Mouse (Mus musculus) cerebellum, adult 2 months (tissue): ENCODE results near the gene Abhd2. TPM values are rescaled to one million over a fixed set of nuclear protein-coding genes. Genes with fewer than 3 reads are reported as not detected.

Experiments used
- DNase-seq, 2 experiments: peaks; one replicate each; pipeline ENCODE4 v3.0.0; 2021
- H3K27ac ChIP-seq: fragments of 200-500 bp; 2 replicates; pipeline ENCODE4 v1.5.1; 2012; ENCODE audit warnings: low read length, control low read depth, inconsistent platforms; ENCODE audit not compliant: insufficient read depth
- H3K27me3 ChIP-seq: fragments of 200-500 bp; 2 replicates; pipeline ENCODE4 v1.6.1; 2012; ENCODE audit warnings: inconsistent platforms, mild to moderate bottlenecking, low read length, moderate library complexity; ENCODE audit not compliant: control insufficient read depth, insufficient read depth
- H3K4me1 ChIP-seq: fragments of 200-500 bp; 2 replicates; pipeline ENCODE4 v1.6.1; 2011; ENCODE audit warnings: low read length; ENCODE audit not compliant: control insufficient read depth, insufficient read depth
- H3K4me3 ChIP-seq: fragments of 200-500 bp; replicated peaks from 2 replicates; pipeline ENCODE3; 2011; ENCODE audit warnings: mild to moderate bottlenecking, low read depth, low read length, control low read depth; ENCODE audit not compliant: insufficient read depth
- CTCF ChIP-seq: fragments of 200-500 bp; IDR thresholded peaks from 2 replicates; pipeline ENCODE4 v1.5.1; 2011; ENCODE audit warnings: low read depth, mild to moderate bottlenecking, control low read depth, low read length, moderate library complexity, borderline replicate concordance; ENCODE audit not compliant: insufficient read depth
- POLR2A ChIP-seq: fragments of 200-500 bp; IDR thresholded peaks from 2 replicates; pipeline ENCODE4 v1.6.1; 2011; ENCODE audit warnings: low read length, control low read depth, borderline replicate concordance; ENCODE audit not compliant: insufficient read depth
- WGBS: fragments of 180-500 bp; shearing (Covaris S2); methylation state at CpG from one replicate; pipeline ENCODE4 v1.1.7; 2018; 5-methylcytosine and 5-hydroxymethylcytosine counted together
- polyA plus RNA-seq: library from polyadenylated mRNA; depleted of rRNA; stranded (reverse); fragments of >200 nt; gene quantifications from 2 replicates; pipeline ENCODE4 v1.2.3, GENCODE M21; 2012

Gene Abhd2
- polyA plus RNA-seq, 1 experiment: 22.0 TPM

- peaks cover 22% of the 10 kb centered on the region for H3K4me1 ChIP-seq
- H3K27me3 ChIP-seq: no peaks in the 10 kb centered on the region
- no peak for DNase-seq
- no peak overlapping the region for H3K27ac ChIP-seq
- WGBS: 89% methylated on average over 5 of the region's 5 CpGs
- H3K4me3 ChIP-seq: no peak overlapping the region
- TF ChIP-seq POLR2A: no peak
- peak; percentile 6; the same call in 1 of the 2 replicates for TF ChIP-seq CTCF
These were observed 34.3 kb upstream of the Abhd2 start for GRCm38 (mm10) chr7:79238741-79239140.

GRCm38 (mm10) chr7:79241931-79242625, 30.9 kb upstream of the Abhd2 start:
- Histone ChIP-seq H3K4me1 (peaks cover 22% of the 10 kb centered on the region), H3K4me3 (no peak overlapping the region), H3K27me3 (no peaks in the 10 kb centered on the region), H3K27ac (peak overlapping the region; percentile 77)
- 21% methylated on average over 10 of the region's 10 CpGs for whole genome bisulfite sequencing
- TF ChIP-seq CTCF (no peak), POLR2A (no peak)
- peak; percentile 75 to 81 for DNase-seq

GRCm38 (mm10) chr7:79243236-79243635, 29.8 kb upstream of the Abhd2 start:
- 91% methylated on average over 4 of the region's 4 CpGs for WGBS
- TF ChIP-seq POLR2A (no peak), CTCF (no peak)
- Histone ChIP-seq H3K27me3 (no peaks in the 10 kb centered on the region), H3K4me1 (peaks cover 22% of the 10 kb centered on the region), H3K27ac (no peak overlapping the region), H3K4me3 (no peak overlapping the region)
- DNase-seq: no peak

GRCm38 (mm10) chr7:79246039-79246670, 26.8 kb upstream of the Abhd2 start:
- Histone ChIP-seq H3K27ac (no peak overlapping the region), H3K27me3 (no peaks in the 10 kb centered on the region), H3K4me3 (peak overlapping the region; percentile 6), H3K4me1 (peaks cover 18% of the 10 kb centered on the region)
- peak; percentile 48 to 70 for DNase-seq
- WGBS: 17% methylated on average over 18 of the region's 18 CpGs
- no peak for TF ChIP-seq POLR2A
- TF ChIP-seq CTCF: peak; percentile 96

- TF ChIP-seq CTCF (no peak), POLR2A (no peak)
- Histone ChIP-seq H3K4me3 (no peak overlapping the region), H3K4me1 (peaks cover 6% of the 10 kb centered on the region), H3K27ac (no peak overlapping the region), H3K27me3 (no peaks in the 10 kb centered on the region)
- DNase-seq: no peak
- 83% methylated on average over 1 of the region's 1 CpGs for WGBS
These were observed 25.6 kb upstream of the Abhd2 start for GRCm38 (mm10) chr7:79247408-79247807.

GRCm38 (mm10) chr7:79247881-79248389, 25.1 kb upstream of the Abhd2 start:
- Histone ChIP-seq H3K4me3 (no peak overlapping the region), H3K4me1 (peaks cover 1% of the 10 kb centered on the region; the same call in 1 of the 2 replicates), H3K27me3 (no peaks in the 10 kb centered on the region), H3K27ac (no peak overlapping the region)
- no peak for TF ChIP-seq CTCF
- no peak for TF ChIP-seq POLR2A
- DNase-seq: no peak
- 30% methylated on average over 7 of the region's 7 CpGs for WGBS

- TF ChIP-seq POLR2A (no peak), CTCF (no peak)
- no peak for DNase-seq
- no peak overlapping the region for H3K27ac ChIP-seq
- H3K4me1 ChIP-seq: 0 out of 2 replicates have a peak, but pooled peaks cover 3% of the 10 kb centered on the region
- 88% methylated on average over 2 of the region's 2 CpGs for WGBS
- no peaks in the 10 kb centered on the region for H3K27me3 ChIP-seq
- no peak overlapping the region for H3K4me3 ChIP-seq
These were observed 23.4 kb upstream of the Abhd2 start for GRCm38 (mm10) chr7:79249581-79249980.
